Mouse (Mus musculus) stomach, postnatal 0 days (tissue): ENCODE data around the gene Asb17. TPM values are rescaled to one million over a fixed set of nuclear protein-coding genes. Genes with fewer than 3 reads are reported as not detected.
A peak's percentile ranks its signal among the peaks of the same experiment; 100 is the strongest.
"Not testable (repeated sequence)": the region's sequence is repeated elsewhere in the genome, so short reads cannot be mapped to it uniquely, and the experiment has no call there.

Experiments used
- ATAC-seq: fragments of 200-750 bp; cut with Nextera tagmentation; 2 replicates; pipeline ENCODE4 v1.8.0; 2017; ENCODE audit not compliant: low FRiP score, low TSS enrichment
- DNase-seq: peaks from one replicate; pipeline ENCODE4 v3.0.0-alpha.2; 2016; ENCODE audit warnings: low spot score
- H3K27ac ChIP-seq: fragments of 300-500 bp; sonication (generic); replicated peaks from 2 replicates; pipeline ENCODE4 v1.5.1; 2014; ENCODE audit warnings: mild to moderate bottlenecking, control low read depth
- H3K27me3 ChIP-seq: fragments of 300-500 bp; sonication (generic); 2 replicates; pipeline ENCODE4 v1.6.1; 2014; ENCODE audit warnings: low read length; ENCODE audit not compliant: control insufficient read depth, insufficient read depth
- H3K36me3 ChIP-seq: fragments of 300-500 bp; sonication (generic); 2 replicates; pipeline ENCODE4 v1.6.1; 2014; ENCODE audit warnings: low read length, mixed read lengths; ENCODE audit not compliant: control insufficient read depth, insufficient read depth
- H3K4me1 ChIP-seq: fragments of 300-500 bp; sonication (generic); replicated peaks from 2 replicates; pipeline ENCODE4 v1.6.1; 2014; ENCODE audit warnings: antibody characterized with exemption; ENCODE audit not compliant: control insufficient read depth, insufficient read depth
- H3K4me2 ChIP-seq: fragments of 300-500 bp; sonication (generic); replicated peaks from 2 replicates; pipeline ENCODE4 v1.6.1; 2014; ENCODE audit warnings: low read depth, mild to moderate bottlenecking, control low read depth, moderate library complexity
- H3K4me3 ChIP-seq: fragments of 300-500 bp; sonication (generic); 2 replicates; pipeline ENCODE4 v1.5.1; 2014; ENCODE audit warnings: low read depth, low read length, control low read depth
- H3K9ac ChIP-seq: fragments of 300-500 bp; sonication (generic); 2 replicates; pipeline ENCODE4 v1.6.1; 2014; ENCODE audit warnings: mild to moderate bottlenecking, low read length, control low read depth, mixed read lengths
- H3K9me3 ChIP-seq: fragments of 300-500 bp; sonication (generic); 2 replicates; pipeline ENCODE4 v1.6.1; 2016; ENCODE audit warnings: low read length; ENCODE audit not compliant: control insufficient read depth
- CTCF ChIP-seq: IDR thresholded peaks from 2 replicates; pipeline ENCODE4 v1.5.1; 2016; ENCODE audit warnings: antibody characterized with exemption, low read depth, mild to moderate bottlenecking, moderate library complexity
- EP300 ChIP-seq: optimal IDR thresholded peaks from 2 replicates; pipeline ENCODE3; 2016; ENCODE audit warnings: antibody characterized with exemption
- WGBS: fragments of 180-500 bp; shearing (Covaris S2); extraction: QIAGEN DNeasy Blood & Tissue Kit; methylation state at CpG from one replicate; pipeline ENCODE4 v1.1.7; 2014; 5-methylcytosine and 5-hydroxymethylcytosine counted together
- polyA plus RNA-seq: library from polyadenylated mRNA; unstranded; fragments of >200 nt; fragmentation: Nextera tagmentation; extraction: Ambion mirVana; gene quantifications from 2 replicates; pipeline ENCODE4 v1.2.1, GENCODE M21; 2015

Gene Asb17
- polyA plus RNA-seq, 1 experiment from 2014 or later: 0.12 TPM

GRCm38 (mm10) chr3:153849368-153850015 is 5.5 kb downstream of the Asb17 start:
- no peaks in the 10 kb centered on the region for H3K9me3 ChIP-seq
- no peak overlapping the region for H3K27ac ChIP-seq
- H3K4me1 ChIP-seq: no peaks in the 10 kb centered on the region
- no peak overlapping the region for H3K4me3 ChIP-seq
- H3K9ac ChIP-seq: no peak overlapping the region
- H3K4me2 ChIP-seq: no peak overlapping the region
- WGBS: 15% methylated on average over 5 of the region's 5 CpGs
- peak; percentile 61 for DNase-seq
- peak; percentile 74 for ATAC-seq
- H3K36me3 ChIP-seq: no peaks in the 10 kb centered on the region
- no peaks in the 10 kb centered on the region for H3K27me3 ChIP-seq
- TF ChIP-seq EP300: no peak
- TF ChIP-seq CTCF: no peak

GRCm38 (mm10) chr3:153850759-153851158 is 6.8 kb downstream of the Asb17 start:
- H3K4me1 ChIP-seq: no peaks in the 10 kb centered on the region
- DNase-seq: no peak

GRCm38 (mm10) chr3:153852266-153852665 is 8.3 kb downstream of the Asb17 start:
- H3K9ac ChIP-seq: no peak overlapping the region
- no peak overlapping the region for H3K4me2 ChIP-seq
- WGBS: 62% methylated on average over 8 of the region's 8 CpGs
- no peak overlapping the region for H3K4me3 ChIP-seq
- H3K27me3 ChIP-seq: no peaks in the 10 kb centered on the region
- no peak overlapping the region for H3K27ac ChIP-seq
- H3K36me3 ChIP-seq: no peaks in the 10 kb centered on the region
- ATAC-seq (no peak), DNase-seq (no peak)
- no peaks in the 10 kb centered on the region for H3K9me3 ChIP-seq
- H3K4me1 ChIP-seq: no peaks in the 10 kb centered on the region
- TF ChIP-seq EP300 (no peak), CTCF (no peak)

More at GRCm38 (mm10) chr3:153850759-153851158, 6.8 kb downstream of the Asb17 start:
- Histone ChIP-seq H3K36me3 (no peaks in the 10 kb centered on the region), H3K27me3 (no peaks in the 10 kb centered on the region), H3K27ac (no peak overlapping the region), H3K9ac (no peak overlapping the region), H3K4me2 (no peak overlapping the region), H3K9me3 (no peaks in the 10 kb centered on the region), H3K4me3 (no peak overlapping the region)
- no peak for ATAC-seq
- 78% methylated on average over 7 of the region's 7 CpGs for WGBS
- TF ChIP-seq CTCF (no peak), EP300 (no peak)

- Histone ChIP-seq H3K27ac (no peak overlapping the region), H3K27me3 (no peaks in the 10 kb centered on the region), H3K4me1 (no peaks in the 10 kb centered on the region), H3K4me2 (no peak overlapping the region), H3K9me3 (no peaks in the 10 kb centered on the region), H3K4me3 (no peak overlapping the region), H3K9ac (no peak overlapping the region), H3K36me3 (no peaks in the 10 kb centered on the region)
- ATAC-seq (no peak), DNase-seq (no peak)
- WGBS: 83% methylated on average over 10 of the region's 10 CpGs
- TF ChIP-seq EP300: no peak
- TF ChIP-seq CTCF: no peak
These were observed 14.5 kb downstream of the Asb17 start for GRCm38 (mm10) chr3:153858350-153859001.

DNA sequence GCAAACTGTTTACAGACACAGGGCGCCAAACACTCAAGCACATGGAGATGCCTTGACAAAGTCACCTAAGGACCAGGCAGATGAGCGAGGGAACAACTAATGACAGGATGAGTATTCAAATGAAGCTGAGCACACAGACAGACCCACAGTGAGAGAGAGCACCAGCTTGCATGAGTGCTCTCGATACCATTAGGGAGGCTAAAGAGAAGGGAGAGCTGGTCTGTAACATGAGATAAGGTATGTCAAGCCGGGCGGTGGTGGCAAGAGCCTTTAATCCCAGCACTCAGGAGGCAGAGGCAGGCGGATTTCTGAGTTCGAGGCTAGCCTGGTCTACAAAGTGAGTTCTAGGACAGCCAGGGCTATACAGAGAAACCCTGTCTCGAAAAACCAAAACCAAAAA is 16.4 kb downstream of the Asb17 start:
- not testable (repeated sequence) for H3K36me3 ChIP-seq, ATAC-seq, H3K27ac ChIP-seq, DNase-seq, H3K9me3 ChIP-seq, H3K9ac ChIP-seq, H3K4me3 ChIP-seq, H3K4me2 ChIP-seq, H3K4me1 ChIP-seq, H3K27me3 ChIP-seq
- 88% methylated on average over 7 of the region's 8 CpGs for WGBS

- no peaks in the 10 kb centered on the region for H3K9me3 ChIP-seq
- no peak for DNase-seq
- H3K27ac ChIP-seq: no peak overlapping the region
- H3K9ac ChIP-seq: no peak overlapping the region
- WGBS: 72% methylated on average over 2 of the region's 2 CpGs
- H3K4me1 ChIP-seq: no peaks in the 10 kb centered on the region
- no peak for TF ChIP-seq CTCF
- TF ChIP-seq EP300: no peak
- ATAC-seq: no peak
- H3K4me3 ChIP-seq: no peak overlapping the region
- H3K27me3 ChIP-seq: no peaks in the 10 kb centered on the region
- no peak overlapping the region for H3K4me2 ChIP-seq
- no peaks in the 10 kb centered on the region for H3K36me3 ChIP-seq
These were observed 19.8 kb downstream of the Asb17 start for GRCm38 (mm10) chr3:153863816-153864215.
